Mouse (Mus musculus): Measurements from ENCODE around the gene Tspyl3.

DNA sequence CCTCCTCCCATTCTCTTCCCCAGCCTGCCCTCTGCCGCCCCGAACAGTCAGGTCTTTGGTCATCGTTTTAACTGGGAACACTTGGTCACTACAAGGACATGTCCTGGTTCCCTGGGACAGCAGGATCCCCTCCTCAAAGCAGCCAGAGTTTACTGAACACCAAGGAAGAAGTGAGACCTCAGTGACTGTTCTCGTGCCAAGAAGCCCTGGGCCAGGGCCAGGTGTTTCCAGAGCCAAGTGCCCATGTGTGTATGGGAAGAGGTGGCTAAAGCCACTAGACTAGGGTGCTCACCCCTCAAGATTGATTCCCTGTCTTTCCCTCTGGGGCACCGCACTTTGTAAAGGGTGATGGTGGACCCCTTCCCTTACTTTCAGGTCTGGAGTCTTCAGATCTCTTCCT lies 16.0 kb downstream of the Tspyl3 start:
- no peak for TF ChIP-seq CTCF (IDR thresholded peaks at IDR 0.05)
- TF ChIP-seq EP300 (IDR thresholded peaks at IDR 0.05), result no peak

All from lung, postnatal 0 days (tissue).